Mouse (Mus musculus): ENCODE data around the gene Ttc30a1.

GRCm38 (mm10) chr2:75964972-75965371 lies 16.8 kb downstream of the Ttc30a1 start:
- TF ChIP-seq CTCF (IDR thresholded peaks at IDR 0.05; ENCODE audit: low read depth, low read length) (no peak), POLR2A (IDR thresholded peaks at IDR 0.05; ENCODE audit: borderline replicate concordance, low read depth, low read length) (no peak)

All from bone marrow macrophage, adult 2 months (primary cell).